Mouse (Mus musculus): ENCODE measurements at regions not wholly inside any gene's neighbourhood (a gene's known extent, or its start where the extent isn't known, plus 50 kb on each side); places are given as distances from the start of the nearest gene placed in this dataset.

DNA sequence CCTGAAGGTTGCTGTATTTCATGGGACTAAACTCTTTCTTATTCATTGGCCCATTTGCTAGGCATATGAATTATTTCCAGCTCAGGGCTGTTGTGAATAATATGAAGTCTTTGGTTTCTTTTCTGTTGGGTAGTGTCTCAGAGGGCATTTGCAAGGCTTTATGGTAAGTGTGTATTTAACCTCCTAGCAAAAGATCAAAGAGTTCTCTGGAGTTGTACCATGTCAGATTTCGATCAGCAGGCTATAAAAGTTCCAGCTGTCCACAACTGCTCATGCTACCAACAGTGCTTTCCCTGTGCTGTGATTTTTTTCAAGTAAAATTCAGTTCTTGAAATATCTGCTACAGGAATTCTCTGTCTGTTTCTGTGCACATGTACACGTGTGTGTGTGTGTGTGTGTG, 165.5 kb upstream of the Zc3h12c start:
- H3K27ac ChIP-seq: no peak overlapping the region
- no peaks in the 10 kb centered on the region for H3K36me3 ChIP-seq (replicated peaks)
- H3K27me3 ChIP-seq (replicated peaks): no peaks in the 10 kb centered on the region
- H3K9ac ChIP-seq: no peak overlapping the region
- no peaks in the 10 kb centered on the region for H3K4me1 ChIP-seq
- no peak overlapping the region for H3K4me3 ChIP-seq
- no peak overlapping the region for H3K4me2 ChIP-seq
- no peak for ATAC-seq (replicated peaks)
- H3K9me3 ChIP-seq: no peaks in the 10 kb centered on the region
- WGBS: 49% methylated on average over 2 of the region's 2 CpGs

DNA sequence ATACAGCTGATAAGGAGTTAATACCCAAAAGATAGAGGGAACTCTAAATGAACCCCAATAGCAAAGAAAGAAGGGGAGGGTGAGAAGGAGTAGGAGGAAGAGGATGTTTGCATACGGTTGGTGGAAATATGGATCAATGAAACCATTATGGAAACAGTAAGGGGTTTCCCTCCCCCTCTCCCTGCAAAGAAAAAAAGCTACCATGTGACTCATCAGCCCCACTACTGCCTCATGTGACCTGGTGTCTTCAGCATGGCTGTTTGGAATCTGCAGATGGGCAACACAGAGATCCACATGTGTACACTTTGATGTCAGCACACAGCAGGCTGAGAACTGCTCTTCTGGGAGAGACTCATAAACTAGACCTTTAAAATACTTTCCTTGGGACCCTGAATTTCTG, 163.4 kb upstream of the Zc3h12c start:
- Histone ChIP-seq H3K4me3 (no peak overlapping the region), H3K4me2 (no peak overlapping the region), H3K27me3 (replicated peaks) (no peaks in the 10 kb centered on the region), H3K9me3 (no peaks in the 10 kb centered on the region), H3K27ac (no peak overlapping the region), H3K36me3 (replicated peaks) (no peaks in the 10 kb centered on the region), H3K9ac (no peak overlapping the region), H3K4me1 (no peaks in the 10 kb centered on the region)
- no peak for ATAC-seq (replicated peaks)
- WGBS: 81% methylated on average over 1 of the region's 1 CpGs

DNA sequence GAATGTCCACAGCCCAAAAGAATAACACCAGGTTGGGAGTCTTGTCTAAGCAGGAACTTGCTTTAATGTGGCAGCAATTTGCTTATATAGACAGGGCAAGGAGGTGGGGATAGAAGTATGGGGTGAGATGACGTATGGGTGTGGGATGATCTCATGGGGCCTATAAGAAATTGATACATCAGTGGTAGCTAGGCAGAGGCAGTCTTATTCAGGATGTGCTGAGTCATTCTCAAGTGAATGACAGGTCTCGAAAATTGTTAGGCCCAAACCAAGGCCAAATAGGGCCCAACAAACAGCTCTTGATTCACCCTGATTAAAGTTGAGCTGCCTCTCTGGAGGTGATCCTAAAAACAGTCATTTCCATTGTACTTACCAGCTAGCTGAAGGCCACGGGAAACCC, 162.3 kb upstream of the Zc3h12c start:
- Histone ChIP-seq H3K4me1 (no peaks in the 10 kb centered on the region), H3K9me3 (no peaks in the 10 kb centered on the region), H3K9ac (no peak overlapping the region), H3K27me3 (replicated peaks) (no peaks in the 10 kb centered on the region), H3K27ac (no peak overlapping the region), H3K36me3 (replicated peaks) (no peaks in the 10 kb centered on the region), H3K4me3 (no peak overlapping the region), H3K4me2 (no peak overlapping the region)
- WGBS: 92% methylated on average over 3 of the region's 3 CpGs
- no peak for ATAC-seq (replicated peaks)

DNA sequence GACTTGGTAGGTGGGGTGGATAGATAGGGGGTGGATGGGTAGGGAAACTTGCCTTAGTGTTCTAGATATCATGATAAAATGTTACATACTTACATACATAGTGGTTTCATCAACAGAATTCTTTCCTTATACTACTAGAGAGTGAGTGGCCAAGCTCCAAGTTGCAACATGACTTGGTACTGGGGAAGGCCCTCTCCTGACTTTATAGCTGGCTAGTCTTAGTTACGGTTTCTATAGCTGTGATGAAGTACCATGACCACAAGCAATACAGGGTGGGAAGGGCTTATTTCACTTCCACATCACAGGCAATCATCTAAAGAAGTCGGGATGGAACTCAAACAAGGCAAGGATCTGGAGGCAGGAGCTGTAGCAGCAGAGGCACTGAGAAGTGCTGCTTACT, 156.0 kb upstream of the Zc3h12c start:
- no peaks in the 10 kb centered on the region for H3K4me1 ChIP-seq
- no peak for ATAC-seq (replicated peaks)
- no peaks in the 10 kb centered on the region for H3K9me3 ChIP-seq
- WGBS: 95% methylated on average over 2 of the region's 2 CpGs
- no peak overlapping the region for H3K4me2 ChIP-seq
- no peaks in the 10 kb centered on the region for H3K27me3 ChIP-seq (replicated peaks)
- H3K27ac ChIP-seq: no peak overlapping the region
- H3K4me3 ChIP-seq: no peak overlapping the region
- H3K36me3 ChIP-seq (replicated peaks): no peaks in the 10 kb centered on the region
- H3K9ac ChIP-seq: no peak overlapping the region

DNA sequence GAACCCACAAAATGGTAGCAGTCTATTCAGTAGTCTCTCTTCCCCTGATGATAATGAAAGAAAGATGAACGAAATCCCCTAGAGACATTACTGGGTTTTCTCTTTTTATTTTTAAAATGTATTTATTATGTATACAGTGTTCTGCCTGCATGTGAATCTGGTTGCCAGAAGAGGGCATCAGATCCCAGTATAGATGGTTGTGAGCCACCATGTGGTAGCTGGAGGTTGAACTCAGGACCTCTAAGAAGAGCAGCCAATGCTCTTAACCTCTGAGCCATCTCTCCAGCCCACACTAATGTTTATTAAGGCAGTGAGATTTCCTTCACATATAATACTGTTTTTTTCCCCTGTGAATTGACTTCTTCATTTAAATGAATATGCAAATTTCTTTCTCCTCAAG, 155.4 kb upstream of the Zc3h12c start:
- no peak overlapping the region for H3K27ac ChIP-seq
- no peak overlapping the region for H3K4me3 ChIP-seq
- H3K9ac ChIP-seq: no peak overlapping the region
- H3K27me3 ChIP-seq (replicated peaks): no peaks in the 10 kb centered on the region
- ATAC-seq (replicated peaks): no peak
- H3K9me3 ChIP-seq: no peaks in the 10 kb centered on the region
- WGBS: 94% methylated on average over 1 of the region's 1 CpGs
- H3K4me1 ChIP-seq: no peaks in the 10 kb centered on the region
- no peaks in the 10 kb centered on the region for H3K36me3 ChIP-seq (replicated peaks)
- H3K4me2 ChIP-seq: no peak overlapping the region

DNA sequence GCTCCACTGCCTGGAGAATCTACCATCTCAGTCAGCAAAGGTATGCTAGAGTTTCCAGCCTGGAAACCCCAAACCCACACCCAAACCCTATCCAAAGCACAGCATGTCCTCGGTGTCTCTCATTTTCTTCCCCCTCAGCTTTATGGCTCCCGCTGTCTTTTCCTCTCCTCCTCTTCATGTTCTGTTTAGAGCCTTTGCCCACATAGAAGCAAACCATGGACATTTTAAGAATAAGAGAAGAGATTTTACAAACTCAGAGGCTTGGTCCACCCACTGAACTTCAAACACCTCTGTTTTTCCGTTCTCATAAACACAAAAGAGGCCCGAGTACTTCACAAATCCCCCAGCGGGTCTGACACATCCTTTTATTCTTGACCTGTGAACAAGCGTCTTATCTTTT, 154.9 kb upstream of the Zc3h12c start:
- 71% methylated on average over 6 of the region's 6 CpGs for WGBS
- H3K4me2 ChIP-seq: no peak overlapping the region
- no peaks in the 10 kb centered on the region for H3K27me3 ChIP-seq (replicated peaks)
- no peak for ATAC-seq (replicated peaks)
- H3K36me3 ChIP-seq (replicated peaks): no peaks in the 10 kb centered on the region
- no peak overlapping the region for H3K9ac ChIP-seq
- no peaks in the 10 kb centered on the region for H3K4me1 ChIP-seq
- no peak overlapping the region for H3K27ac ChIP-seq
- no peaks in the 10 kb centered on the region for H3K9me3 ChIP-seq
- H3K4me3 ChIP-seq: no peak overlapping the region

DNA sequence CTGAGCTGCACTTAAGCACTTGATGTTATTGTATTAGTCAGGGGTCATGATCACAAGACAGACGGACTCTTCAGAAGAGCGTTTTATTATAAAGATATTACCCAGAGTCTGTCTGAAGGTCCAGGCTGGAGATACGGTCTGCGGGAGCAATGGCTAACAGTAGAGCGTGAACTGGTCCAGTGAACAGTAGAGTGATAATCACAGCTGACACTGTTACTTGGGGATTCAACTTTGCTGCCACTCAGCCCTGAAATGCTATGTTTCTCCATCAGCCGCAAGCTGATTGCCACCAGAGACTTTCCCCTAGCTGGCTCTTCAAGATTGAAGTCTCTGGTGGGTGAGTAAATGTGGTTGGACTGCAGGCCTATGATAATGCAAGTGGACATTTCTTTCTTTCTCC, 133.1 kb upstream of the Zc3h12c start:
- Histone ChIP-seq H3K27ac (no peak overlapping the region), H3K36me3 (replicated peaks) (no peaks in the 10 kb centered on the region), H3K9ac (no peak overlapping the region), H3K9me3 (no peaks in the 10 kb centered on the region), H3K27me3 (replicated peaks) (no peaks in the 10 kb centered on the region), H3K4me2 (no peak overlapping the region), H3K4me1 (peaks cover 3% of the 10 kb centered on the region; the same call in 1 of the 2 replicates), H3K4me3 (no peak overlapping the region)
- ATAC-seq (replicated peaks): no peak
- 82% methylated on average over 6 of the region's 6 CpGs for WGBS

DNA sequence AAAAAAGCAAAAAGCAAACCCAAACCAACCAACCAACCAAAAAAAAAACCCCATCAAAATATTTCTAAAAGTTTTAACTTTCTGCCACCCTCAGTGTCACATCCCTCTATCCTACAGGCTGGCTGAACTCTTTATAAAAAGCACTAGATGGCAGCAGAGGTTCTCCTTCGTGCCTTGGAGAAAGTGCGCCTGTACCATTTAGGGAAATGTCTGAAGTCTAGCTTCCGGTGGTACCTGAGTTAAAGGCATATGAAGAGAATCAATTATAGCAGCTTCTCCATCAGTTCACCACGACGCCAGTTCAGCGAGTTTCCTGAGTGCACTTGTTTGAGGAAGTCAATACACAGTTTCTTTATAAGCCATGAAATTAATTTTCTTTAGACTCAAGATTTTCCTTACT, 130.0 kb upstream of the Zc3h12c start:
- WGBS: 10% methylated on average over 6 of the region's 6 CpGs
- peak; percentile 84 for ATAC-seq (replicated peaks)
- H3K27ac ChIP-seq: no peak overlapping the region
- H3K9ac ChIP-seq: no peak overlapping the region
- H3K36me3 ChIP-seq (replicated peaks): no peaks in the 10 kb centered on the region
- no peaks in the 10 kb centered on the region for H3K9me3 ChIP-seq
- H3K27me3 ChIP-seq (replicated peaks): no peaks in the 10 kb centered on the region
- H3K4me2 ChIP-seq: no peak overlapping the region
- H3K4me1 ChIP-seq: peaks cover 3% of the 10 kb centered on the region; the same call in 1 of the 2 replicates
- H3K4me3 ChIP-seq: no peak overlapping the region

DNA sequence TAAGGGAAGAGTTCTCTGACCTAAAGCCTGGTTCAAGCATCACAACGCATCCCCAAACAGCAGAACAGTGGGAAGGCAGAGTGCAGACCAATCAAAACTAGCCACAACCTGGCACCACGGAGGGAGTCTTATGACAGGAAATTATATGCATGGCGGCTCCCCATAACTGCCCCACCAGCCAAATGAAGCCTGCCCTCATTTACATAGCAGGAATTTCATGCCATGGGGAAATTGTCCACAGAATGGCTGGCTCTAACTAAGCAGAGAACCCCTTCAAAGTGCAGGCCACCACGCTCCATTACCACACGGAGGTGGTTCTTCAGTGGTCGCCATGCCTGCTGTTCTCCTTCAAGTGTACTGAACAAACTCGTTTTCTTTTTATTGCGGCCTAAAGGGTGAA, 126.3 kb upstream of the Zc3h12c start:
- Histone ChIP-seq H3K4me1 (peaks cover 3% of the 10 kb centered on the region; the same call in 1 of the 2 replicates), H3K36me3 (replicated peaks) (no peaks in the 10 kb centered on the region), H3K9me3 (no peaks in the 10 kb centered on the region), H3K4me3 (no peak overlapping the region), H3K9ac (no peak overlapping the region), H3K27ac (no peak overlapping the region), H3K4me2 (no peak overlapping the region), H3K27me3 (replicated peaks) (no peaks in the 10 kb centered on the region)
- ATAC-seq (replicated peaks): no peak
- WGBS: 80% methylated on average over 8 of the region's 8 CpGs

DNA sequence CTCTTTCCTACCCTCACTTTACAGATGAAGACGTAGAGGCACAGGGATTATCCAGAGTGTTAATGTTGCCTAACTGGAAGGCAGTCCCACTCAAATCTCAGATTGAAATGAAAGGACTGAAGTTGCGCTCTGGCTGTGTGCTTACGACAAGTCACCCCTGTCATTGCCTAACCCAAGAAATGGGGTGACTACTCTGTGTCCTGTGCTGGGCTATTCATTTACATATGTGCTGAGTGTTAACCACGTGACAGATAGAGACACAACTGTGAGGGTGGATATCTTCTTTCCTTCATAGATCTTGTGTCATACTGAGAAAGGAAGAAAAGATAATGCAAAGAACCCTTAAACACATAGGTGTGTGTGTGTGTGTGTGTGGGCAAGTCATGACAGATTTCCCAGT, 120.7 kb upstream of the Zc3h12c start:
- H3K4me1 ChIP-seq: 0 out of 2 replicates have a peak, but pooled peaks cover 10% of the 10 kb centered on the region
- no peak overlapping the region for H3K9ac ChIP-seq
- no peak overlapping the region for H3K27ac ChIP-seq
- WGBS: 76% methylated on average over 4 of the region's 4 CpGs
- H3K36me3 ChIP-seq (replicated peaks): no peaks in the 10 kb centered on the region
- H3K9me3 ChIP-seq: no peaks in the 10 kb centered on the region
- no peak overlapping the region for H3K4me2 ChIP-seq
- no peak for ATAC-seq (replicated peaks)
- no peak overlapping the region for H3K4me3 ChIP-seq
- no peaks in the 10 kb centered on the region for H3K27me3 ChIP-seq (replicated peaks)

DNA sequence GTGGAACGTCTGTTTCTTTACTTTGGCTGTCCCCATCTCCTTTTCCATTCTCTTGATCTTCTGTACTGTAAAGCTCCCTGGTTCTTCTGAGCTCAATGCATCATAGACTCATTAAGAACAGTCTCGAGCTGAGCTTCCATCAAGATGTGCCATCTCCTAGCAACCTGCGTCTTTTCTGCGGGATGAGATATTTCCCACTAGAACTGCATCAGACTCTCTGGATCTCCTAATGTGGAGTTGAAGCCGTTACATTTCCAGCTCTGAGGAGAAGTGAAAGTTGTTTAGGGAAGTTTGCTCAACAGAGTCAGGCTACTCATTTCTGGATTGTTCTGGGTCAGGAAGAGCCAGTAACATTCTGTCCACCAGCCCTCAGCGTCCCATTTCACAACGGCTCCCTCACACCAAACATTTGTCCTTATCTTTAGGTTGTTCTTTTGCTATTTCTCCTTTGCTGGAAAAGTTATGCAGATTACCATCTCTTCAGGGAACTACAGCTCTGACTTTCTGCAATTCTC, 119.4 kb upstream of the Zc3h12c start:
- Histone ChIP-seq H3K36me3 (replicated peaks) (no peaks in the 10 kb centered on the region), H3K9me3 (no peaks in the 10 kb centered on the region), H3K27ac (no peak overlapping the region), H3K4me3 (no peak overlapping the region), H3K9ac (no peak overlapping the region), H3K4me2 (no peak overlapping the region), H3K4me1 (peaks cover 18% of the 10 kb centered on the region), H3K27me3 (replicated peaks) (no peaks in the 10 kb centered on the region)
- 73% methylated on average over 7 of the region's 7 CpGs for WGBS
- ATAC-seq (replicated peaks): no peak

DNA sequence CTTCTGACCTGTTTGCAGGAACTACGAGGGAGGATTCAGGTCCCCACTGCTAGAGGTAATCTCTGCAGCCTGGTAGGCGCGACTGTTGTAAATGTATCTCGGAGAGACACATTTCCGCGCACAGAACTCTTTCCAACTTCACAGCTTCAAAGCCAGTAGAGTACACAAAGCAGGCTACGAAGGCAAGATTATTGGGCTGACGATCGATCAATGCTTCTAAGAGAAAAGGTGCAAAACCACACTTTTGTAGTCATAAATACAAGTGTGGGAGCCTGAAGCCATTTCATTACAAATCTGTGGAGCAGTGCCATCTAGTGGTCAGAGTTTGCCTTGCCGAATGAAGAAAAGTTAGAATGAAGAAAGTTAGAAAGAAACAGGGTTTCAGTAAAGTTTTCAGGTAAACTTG, 118.9 kb upstream of the Zc3h12c start:
- ATAC-seq (replicated peaks): peak; percentile 66
- Histone ChIP-seq H3K36me3 (replicated peaks) (no peaks in the 10 kb centered on the region), H3K27ac (no peak overlapping the region), H3K4me3 (peak overlapping the region; percentile 34), H3K9ac (peak overlapping the region; percentile 45), H3K4me2 (peak overlapping the region; percentile 63), H3K9me3 (no peaks in the 10 kb centered on the region), H3K4me1 (peaks cover 18% of the 10 kb centered on the region), H3K27me3 (replicated peaks) (no peaks in the 10 kb centered on the region)
- WGBS: 3% methylated on average over 10 of the region's 10 CpGs

DNA sequence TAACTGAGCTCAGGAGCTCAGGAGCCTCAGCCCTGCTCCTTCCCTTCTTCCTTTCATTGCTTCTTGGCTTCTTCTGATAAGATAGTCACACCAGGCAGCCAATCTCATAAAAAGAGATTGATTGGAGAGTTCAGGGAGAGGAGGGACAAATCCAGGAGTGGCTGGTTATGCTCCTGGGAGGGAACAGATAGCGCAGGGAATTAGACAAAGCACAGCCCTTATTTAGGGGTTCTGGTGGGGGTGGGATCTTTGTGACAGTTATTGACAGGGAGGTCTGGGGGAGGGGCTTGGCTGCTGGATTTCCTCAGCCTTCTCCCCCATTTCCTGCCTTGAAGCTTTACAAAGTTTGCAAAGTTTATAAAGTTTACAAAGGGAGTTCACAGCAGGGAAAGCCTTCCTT, 117.7 kb upstream of the Zc3h12c start:
- no peak overlapping the region for H3K27ac ChIP-seq
- H3K36me3 ChIP-seq (replicated peaks): no peaks in the 10 kb centered on the region
- H3K27me3 ChIP-seq (replicated peaks): no peaks in the 10 kb centered on the region
- no peak overlapping the region for H3K4me3 ChIP-seq
- ATAC-seq (replicated peaks): no peak
- H3K9ac ChIP-seq: no peak overlapping the region
- 13% methylated on average over 1 of the region's 1 CpGs for WGBS
- no peaks in the 10 kb centered on the region for H3K9me3 ChIP-seq
- no peak overlapping the region for H3K4me2 ChIP-seq
- peaks cover 18% of the 10 kb centered on the region for H3K4me1 ChIP-seq

All from midbrain, embryonic 15.5 days (tissue).